In genomic region chr4:74257882-74258281, GRCm38 (mm10) we compare ENCODE assay signal across 31 mouse cellular contexts. TPM values are rescaled to one million over a fixed set of nuclear protein-coding genes. Genes with fewer than 3 reads are reported as not detected.
DNase-seq lines count a peak whose midpoint lies in the region; ATAC-seq and TF ChIP-seq lines count a peak whose summit lies in the region.
"Had no signal": no experiment of that assay in that cellular context is flagged by ENCODE, and none has a peak within 500 bp of the region (broad histone marks: within the 10 kb centered on the region; RNA-seq: fewer than 3 reads in every experiment).

No protein-coding gene starts in this region.

- peak; percentile 2 for DNase-seq in forebrain, embryonic 14.5 days (ENCODE audit: low spot score)
- no peak for DNase-seq in liver, embryonic 11.5 days (ENCODE audit: low spot score)
- peak; percentile 77 for DNase-seq in ES-CJ7 (ENCODE audit: low read depth, low spot score)
- no peak for DNase-seq in T-cell, adult 2 months (ENCODE audit: low spot score)
- DNase-seq in left cerebral cortex, adult 18-20 months (ENCODE audit: low spot score in 2 of 2), result no peak
- DNase-seq: adrenal gland, adult 2 months; adrenal gland, postnatal 36 days; cerebellum, adult 18-20 months; cerebellum, postnatal 10 days; gastrocnemius, postnatal 14 days; kidney, adult 11 months; layer of hippocampus, postnatal 36 days; lung, adult 2 months; lung, postnatal 14 days; right cerebral cortex, postnatal 4 days; thymus, postnatal 4 days had no signal

- no peak overlapping the region for H3K9ac ChIP-seq in forebrain, embryonic 14.5 days (ENCODE audit: low read length)
- H3K9ac ChIP-seq in forebrain, embryonic 15.5 days (replicated peaks), result no peak overlapping the region
- no peak overlapping the region for H3K9ac ChIP-seq in liver, embryonic 16.5 days (ENCODE audit: low read depth, low read length)
- no peak overlapping the region for H3K9ac ChIP-seq in liver, embryonic 11.5 days (ENCODE audit: low read depth, low read length)
- H3K9ac ChIP-seq: embryonic facial prominence, embryonic 15.5 days; heart, embryonic 15.5 days; hindbrain, embryonic 12.5 days; limb, embryonic 15.5 days; midbrain, embryonic 15.5 days had no signal

- ATAC-seq in forebrain, embryonic 14.5 days, result no peak
- no peak for ATAC-seq in forebrain, embryonic 15.5 days (replicated peaks)
- peak; percentile 64 for ATAC-seq in liver, embryonic 16.5 days (ENCODE audit: low read depth)
- no peak for ATAC-seq in liver, embryonic 11.5 days (replicated peaks; ENCODE audit: low FRiP score)
- ATAC-seq: activated CD4-positive, CD25-positive, alpha-beta regulatory T cell, adult 4 months; CD4-positive, CD25-positive, alpha-beta regulatory T cell, adult 4 months; hindbrain, postnatal 0 days; midbrain, embryonic 15.5 days; Patski had no signal

- H3K27me3 ChIP-seq in forebrain, embryonic 14.5 days (replicated peaks; ENCODE audit: control insufficient read depth, insufficient read depth, low read length), result no peaks in the 10 kb centered on the region
- no peaks in the 10 kb centered on the region for H3K27me3 ChIP-seq in forebrain, embryonic 15.5 days
- no peaks in the 10 kb centered on the region for H3K27me3 ChIP-seq in liver, embryonic 16.5 days (ENCODE audit: control insufficient read depth, insufficient read depth, low read depth, low read length)
- H3K27me3 ChIP-seq in liver, embryonic 11.5 days (replicated peaks; ENCODE audit: control insufficient read depth, insufficient read depth, low read length), result no peaks in the 10 kb centered on the region
- no peaks in the 10 kb centered on the region for H3K27me3 ChIP-seq in E14TG2a.4 (ENCODE audit: insufficient read depth, low read length)
- H3K27me3 ChIP-seq: embryonic facial prominence, embryonic 15.5 days; heart, embryonic 15.5 days; hindbrain, embryonic 12.5 days; limb, embryonic 15.5 days; midbrain, embryonic 15.5 days; Patski had no signal

- no peaks in the 10 kb centered on the region for H3K36me3 ChIP-seq in forebrain, embryonic 14.5 days (ENCODE audit: control insufficient read depth, insufficient read depth, low read length)
- H3K36me3 ChIP-seq in forebrain, embryonic 15.5 days, result 0 out of 2 replicates have a peak, but pooled peaks cover under 1% of the 10 kb centered on the region
- no peaks in the 10 kb centered on the region for H3K36me3 ChIP-seq in liver, embryonic 16.5 days (ENCODE audit: control insufficient read depth, insufficient read depth)
- no peaks in the 10 kb centered on the region for H3K36me3 ChIP-seq in liver, embryonic 11.5 days (ENCODE audit: control insufficient read depth, insufficient read depth, low read length)
- peaks cover 7% of the 10 kb centered on the region; the same call in 1 of the 2 replicates for H3K36me3 ChIP-seq in E14TG2a.4 (ENCODE audit: insufficient read depth, low read length)
- H3K36me3 ChIP-seq: embryonic facial prominence, embryonic 10.5 days; embryonic facial prominence, embryonic 15.5 days; heart, embryonic 15.5 days; hindbrain, embryonic 12.5 days; limb, embryonic 10.5 days; limb, embryonic 15.5 days; midbrain, embryonic 10.5 days; midbrain, embryonic 15.5 days had no signal

- H3K27ac ChIP-seq in forebrain, embryonic 14.5 days (ENCODE audit: low read depth, low read length), result no peak overlapping the region
- no peak overlapping the region for H3K27ac ChIP-seq in forebrain, embryonic 15.5 days (replicated peaks)
- H3K27ac ChIP-seq in liver, embryonic 16.5 days (ENCODE audit: low read length), result no peak overlapping the region
- H3K27ac ChIP-seq in liver, embryonic 11.5 days (ENCODE audit: low read depth, low read length), result no peak overlapping the region
- H3K27ac ChIP-seq: embryonic facial prominence, embryonic 10.5 days; embryonic facial prominence, embryonic 15.5 days; heart, embryonic 15.5 days; hindbrain, embryonic 12.5 days; hindbrain, postnatal 0 days; limb, embryonic 10.5 days; limb, embryonic 15.5 days; midbrain, embryonic 10.5 days; midbrain, embryonic 15.5 days had no signal

- H3K4me1 ChIP-seq in forebrain, embryonic 14.5 days (ENCODE audit: control insufficient read depth, insufficient read depth, low read length), result peaks cover 2% of the 10 kb centered on the region
- H3K4me1 ChIP-seq in forebrain, embryonic 15.5 days, result peaks cover 12% of the 10 kb centered on the region
- H3K4me1 ChIP-seq in liver, embryonic 16.5 days (ENCODE audit: control insufficient read depth, low read depth, low read length), result no peaks in the 10 kb centered on the region; the same call in 1 of the 2 replicates
- peaks cover 7% of the 10 kb centered on the region; the same call in 1 of the 2 replicates for H3K4me1 ChIP-seq in liver, embryonic 11.5 days (replicated peaks; ENCODE audit: control insufficient read depth, insufficient read depth, low read length)
- H3K4me1 ChIP-seq in E14TG2a.4 (replicated peaks; ENCODE audit: low read depth, low read length), result peaks cover 64% of the 10 kb centered on the region
- H3K4me1 ChIP-seq: limb, embryonic 15.5 days had no signal

- no peak overlapping the region for H3K4me2 ChIP-seq in forebrain, embryonic 14.5 days (ENCODE audit: low read length)
- H3K4me2 ChIP-seq in forebrain, embryonic 15.5 days (replicated peaks), result no peak overlapping the region
- no peak overlapping the region for H3K4me2 ChIP-seq in liver, embryonic 16.5 days (ENCODE audit: low read depth, low read length)
- no peak overlapping the region for H3K4me2 ChIP-seq in liver, embryonic 11.5 days
- H3K4me2 ChIP-seq: embryonic facial prominence, embryonic 15.5 days; heart, embryonic 15.5 days; hindbrain, embryonic 12.5 days; limb, embryonic 15.5 days; midbrain, embryonic 15.5 days had no signal

- H3K4me3 ChIP-seq in forebrain, embryonic 14.5 days (ENCODE audit: low read depth, low read length), result no peak overlapping the region
- no peak overlapping the region for H3K4me3 ChIP-seq in forebrain, embryonic 15.5 days
- H3K4me3 ChIP-seq in liver, embryonic 16.5 days (ENCODE audit: low read depth, low read length), result no peak overlapping the region
- H3K4me3 ChIP-seq in liver, embryonic 11.5 days (ENCODE audit: low read depth, low read length), result no peak overlapping the region
- H3K4me3 ChIP-seq in E14TG2a.4 (replicated peaks; ENCODE audit: low read length), result peak overlapping the region; percentile 65
- H3K4me3 ChIP-seq: embryonic facial prominence, embryonic 10.5 days; embryonic facial prominence, embryonic 15.5 days; heart, embryonic 15.5 days; hindbrain, embryonic 12.5 days; limb, embryonic 10.5 days; limb, embryonic 15.5 days; midbrain, embryonic 10.5 days; midbrain, embryonic 15.5 days had no signal

- no peaks in the 10 kb centered on the region for H3K9me3 ChIP-seq in forebrain, embryonic 14.5 days (replicated peaks; ENCODE audit: control insufficient read depth, low read length)
- no peaks in the 10 kb centered on the region for H3K9me3 ChIP-seq in forebrain, embryonic 15.5 days
- H3K9me3 ChIP-seq in liver, embryonic 16.5 days (replicated peaks; ENCODE audit: control insufficient read depth, low read length), result no peaks in the 10 kb centered on the region
- H3K9me3 ChIP-seq in liver, embryonic 11.5 days (ENCODE audit: control insufficient read depth, low read length), result no peaks in the 10 kb centered on the region
- no peaks in the 10 kb centered on the region for H3K9me3 ChIP-seq in E14TG2a.4 (ENCODE audit: low read length)
- H3K9me3 ChIP-seq: embryonic facial prominence, embryonic 10.5 days; embryonic facial prominence, embryonic 15.5 days; heart, embryonic 15.5 days; hindbrain, embryonic 12.5 days; limb, embryonic 10.5 days; limb, embryonic 15.5 days; midbrain, embryonic 10.5 days; midbrain, embryonic 15.5 days had no signal

- 11% methylated on average over 5 of the region's 5 CpGs for WGBS in forebrain, embryonic 14.5 days
- WGBS in forebrain, embryonic 15.5 days, result 15% methylated on average over 5 of the region's 5 CpGs
- 60% methylated on average over 5 of the region's 5 CpGs for WGBS in liver, embryonic 16.5 days (ENCODE audit: insufficient replicate concordance)
- 77% methylated on average over 5 of the region's 5 CpGs for WGBS in liver, embryonic 11.5 days

- no peak for TF ChIP-seq CTCF in E14TG2a.4 (conservative IDR thresholded peaks at IDR 0.05; ENCODE audit: low read length)

RNA-seq across cellular contexts. Expression of gene Kdm4c, which starts 15.6 kb away (rescaled TPM):
- polyA plus RNA-seq in forebrain, embryonic 14.5 days (2014; fragmentation: Nextera tagmentation; extraction: Ambion mirVana), result 14.7 and 19.9 TPM in 2 replicates
- polyA plus RNA-seq in forebrain, embryonic 15.5 days (2015; fragmentation: Nextera tagmentation; extraction: Ambion mirVana), result 18.3 and 18.5 TPM in 2 replicates
- polyA plus RNA-seq in liver, embryonic 16.5 days (2015; fragmentation: Nextera tagmentation; extraction: Ambion mirVana), result 5.3 and 6.0 TPM in 2 replicates
- 9.9 and 10.5 TPM in 2 replicates for polyA plus RNA-seq in liver, embryonic 11.5 days (2014; fragmentation: Nextera tagmentation; extraction: Ambion mirVana)
- 10 to 100 TPM; 22.2 to 22.3 TPM for total RNA-seq in left cerebral cortex, adult 18-20 months (2021)

Comparison
In these comparisons a context has a peak if more than half of its experiments do, and no peak if none do; other contexts are left out.
1. DNase-seq: peak in forebrain, embryonic 14.5 days (single experiment) and ES-CJ7 (single experiment); none in liver, embryonic 11.5 days (single experiment), T-cell, adult 2 months (single experiment) and left cerebral cortex, adult 18-20 months (0 of 2).